Mouse (Mus musculus) bone marrow macrophage, adult 2 months (primary cell): ENCODE results near the gene Myo3b. TPM values are rescaled to one million over a fixed set of nuclear protein-coding genes. Genes with fewer than 3 reads are reported as not detected.
A peak's percentile ranks its signal among the peaks of the same experiment; 100 is the strongest.

Source experiments
- H3K27ac ChIP-seq: 2 replicates; pipeline ENCODE4 v1.5.1; 2012; ENCODE audit warnings: low read depth, low read length; ENCODE audit not compliant: insufficient read depth
- H3K4me1 ChIP-seq: 2 replicates; pipeline ENCODE4 v1.6.1; 2012; ENCODE audit warnings: low read length; ENCODE audit not compliant: control insufficient read depth, insufficient read depth
- H3K4me3 ChIP-seq: 2 replicates; pipeline ENCODE4 v1.5.1; 2012; ENCODE audit warnings: mild to moderate bottlenecking, low read length, moderate library complexity; ENCODE audit not compliant: insufficient read depth
- CTCF ChIP-seq: IDR thresholded peaks from 2 replicates; pipeline ENCODE4 v1.5.1; 2012; ENCODE audit warnings: low read depth, mild to moderate bottlenecking, low read length, moderate library complexity
- POLR2A ChIP-seq: IDR thresholded peaks from 2 replicates; pipeline ENCODE4 v1.6.1; 2012; ENCODE audit warnings: mild to moderate bottlenecking, low read depth, low read length, borderline replicate concordance
- polyA plus RNA-seq: library from polyadenylated mRNA; stranded (reverse); fragments of >200 nt; gene quantifications from 2 replicates; pipeline ENCODE4 v1.2.4, GENCODE M21; 2012; ENCODE audit not compliant: missing spikeins, insufficient read depth, insufficient read length

The Myo3b gene
- polyA plus RNA-seq, 1 experiment, result not detected

GRCm38 (mm10) chr2:70025711-70026110 is 13.2 kb upstream of the Myo3b start:
- Histone ChIP-seq H3K4me1 (no peaks in the 10 kb centered on the region), H3K4me3 (no peak overlapping the region), H3K27ac (no peak overlapping the region)
- TF ChIP-seq CTCF, result no peak
- TF ChIP-seq POLR2A, result no peak

DNA sequence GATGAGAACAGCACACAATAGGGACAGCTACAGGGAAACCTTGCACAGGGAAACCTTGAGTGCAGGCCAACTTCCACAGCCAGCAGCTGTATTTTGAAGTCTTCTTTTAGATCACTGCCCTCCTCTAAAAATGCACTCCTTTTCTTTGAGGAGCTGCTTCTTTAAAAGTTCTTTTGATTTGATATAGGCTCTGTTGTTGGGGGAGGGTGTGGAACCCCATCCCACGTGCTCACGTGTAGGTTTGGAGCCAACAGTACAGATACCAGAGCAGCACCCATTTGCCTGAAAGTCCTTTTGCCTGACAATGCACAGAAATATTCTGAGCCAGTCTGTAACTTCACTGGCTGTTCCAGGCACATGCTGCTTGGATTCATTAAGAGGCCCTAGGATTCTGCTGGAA is 7.5 kb upstream of the Myo3b start:
- Histone ChIP-seq H3K27ac (no peak overlapping the region), H3K4me1 (no peaks in the 10 kb centered on the region), H3K4me3 (no peak overlapping the region)
- TF ChIP-seq POLR2A (no peak), CTCF (no peak)

- Histone ChIP-seq H3K27ac (no peak overlapping the region), H3K4me3 (no peak overlapping the region), H3K4me1 (no peaks in the 10 kb centered on the region)
- no peak for TF ChIP-seq CTCF
- TF ChIP-seq POLR2A, result no peak
These were observed 4.0 kb upstream of the Myo3b start for GRCm38 (mm10) chr2:70034895-70035294.

- Histone ChIP-seq H3K4me3 (no peak overlapping the region), H3K27ac (no peak overlapping the region), H3K4me1 (no peaks in the 10 kb centered on the region)
- no peak for TF ChIP-seq POLR2A
- TF ChIP-seq CTCF, result no peak
These were observed 3.6 kb upstream of the Myo3b start for GRCm38 (mm10) chr2:70035358-70035757.

DNA sequence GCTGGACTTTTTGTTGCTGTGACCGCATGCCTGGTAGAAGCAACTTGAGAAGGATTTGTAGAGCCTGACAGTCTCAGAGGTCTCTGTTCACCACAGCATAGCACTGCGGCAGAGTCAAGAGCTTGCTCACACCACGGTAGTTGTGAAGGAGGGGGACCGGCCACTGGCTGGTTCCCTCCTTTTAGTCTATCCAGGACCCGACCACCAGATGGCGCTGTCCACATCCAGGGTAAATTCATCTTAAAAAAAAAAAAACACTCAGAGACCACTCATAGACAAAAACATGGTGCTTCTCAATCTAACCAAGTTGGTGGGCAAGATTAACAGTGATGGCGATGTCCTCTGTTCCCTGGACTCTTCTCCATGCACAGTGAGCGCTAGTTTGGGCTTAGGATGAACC is 1.7 kb upstream of the Myo3b start:
- Histone ChIP-seq H3K27ac (no peak overlapping the region), H3K4me3 (no peak overlapping the region), H3K4me1 (no peaks in the 10 kb centered on the region)
- TF ChIP-seq POLR2A (no peak), CTCF (peak; percentile 70)

DNA sequence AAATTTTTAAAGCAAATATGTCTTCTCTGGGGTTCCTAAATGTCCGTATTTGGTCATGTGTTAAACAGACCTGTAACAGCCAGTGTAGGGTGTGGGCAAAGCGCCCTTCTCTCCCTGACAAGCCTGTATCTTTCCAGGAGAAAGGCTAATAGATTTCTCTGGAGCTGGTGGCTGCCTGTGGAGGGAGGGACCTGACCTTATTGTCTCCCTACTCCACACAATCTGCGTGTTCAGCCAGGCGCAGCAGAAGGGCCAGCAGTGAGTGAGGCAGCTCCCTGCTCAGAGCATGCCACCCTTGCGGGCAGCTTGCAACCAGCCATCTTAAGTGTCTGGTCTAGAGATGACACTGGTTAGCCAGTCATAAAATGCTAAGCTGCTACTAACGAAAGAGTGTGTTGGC is 5.5 kb downstream of the Myo3b start:
- TF ChIP-seq CTCF (no peak), POLR2A (no peak)
- H3K4me1 ChIP-seq, result peaks cover 10% of the 10 kb centered on the region
- no peak overlapping the region for H3K27ac ChIP-seq
- no peak overlapping the region for H3K4me3 ChIP-seq

DNA sequence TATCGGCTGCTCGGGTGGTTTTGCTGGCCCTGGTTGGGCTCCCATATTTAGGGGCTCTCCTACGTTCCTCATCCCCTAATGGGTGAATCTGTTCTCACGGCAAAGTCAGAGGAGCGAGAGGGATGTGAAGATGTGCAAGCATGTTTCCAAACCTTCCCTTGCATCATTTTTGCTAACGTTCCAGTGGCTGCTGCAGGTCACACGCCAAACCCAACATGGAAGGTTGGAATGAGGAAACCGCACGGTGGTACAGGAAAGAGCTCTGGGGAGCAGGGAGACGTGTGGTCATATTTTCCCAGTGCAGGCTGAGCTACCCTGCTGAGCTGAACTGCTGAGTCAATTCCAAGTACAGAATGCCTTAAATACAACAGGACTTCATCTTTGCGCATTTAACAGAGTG is 8.9 kb downstream of the Myo3b start:
- Histone ChIP-seq H3K4me3 (no peak overlapping the region), H3K27ac (peak overlapping the region; percentile 40; the same call in 1 of the 2 replicates), H3K4me1 (peaks cover 10% of the 10 kb centered on the region)
- TF ChIP-seq POLR2A, result no peak
- no peak for TF ChIP-seq CTCF

DNA sequence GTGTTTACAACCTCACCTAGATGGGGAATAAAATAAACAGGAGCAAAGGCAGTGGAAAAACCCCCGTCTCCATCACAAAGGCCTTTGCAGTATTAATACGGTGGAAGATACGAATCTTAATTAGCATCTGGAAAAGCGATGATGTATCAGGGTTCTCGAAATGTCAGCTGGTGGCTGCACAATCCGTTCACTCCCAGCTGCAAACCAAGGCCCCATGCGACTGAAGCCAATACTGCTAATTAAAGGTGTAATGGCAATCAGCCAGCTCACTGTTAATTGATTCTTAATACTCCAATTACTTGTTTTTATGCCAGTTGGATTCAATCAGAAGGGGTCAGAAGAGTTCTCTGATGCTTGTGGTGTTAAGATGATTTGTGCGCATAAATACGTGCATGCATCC is 14.9 kb downstream of the Myo3b start:
- Histone ChIP-seq H3K4me3 (no peak overlapping the region), H3K27ac (no peak overlapping the region), H3K4me1 (no peaks in the 10 kb centered on the region)
- TF ChIP-seq POLR2A, result no peak
- TF ChIP-seq CTCF, result no peak

DNA sequence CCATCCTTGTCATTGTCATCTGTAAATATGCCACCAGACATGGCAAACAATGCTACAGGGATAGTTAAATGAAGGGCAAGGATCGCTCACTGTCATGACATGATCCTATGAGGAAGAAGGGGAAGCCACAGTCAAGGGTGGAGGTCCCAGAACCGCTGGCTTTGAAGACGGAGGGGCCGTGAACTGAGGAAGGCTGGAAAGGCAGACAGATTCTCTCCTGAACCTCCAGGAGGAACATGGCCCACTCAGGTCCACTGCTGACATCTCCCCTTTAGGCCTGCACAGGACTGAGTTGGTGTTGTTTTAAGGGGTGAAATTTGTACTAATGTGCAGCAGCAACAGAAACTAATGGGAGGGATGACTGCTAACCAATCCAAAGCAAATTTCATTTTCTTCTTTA is 19.3 kb downstream of the Myo3b start:
- TF ChIP-seq CTCF, result no peak
- no peak for TF ChIP-seq POLR2A
- Histone ChIP-seq H3K4me3 (no peak overlapping the region), H3K4me1 (no peaks in the 10 kb centered on the region), H3K27ac (no peak overlapping the region)

DNA sequence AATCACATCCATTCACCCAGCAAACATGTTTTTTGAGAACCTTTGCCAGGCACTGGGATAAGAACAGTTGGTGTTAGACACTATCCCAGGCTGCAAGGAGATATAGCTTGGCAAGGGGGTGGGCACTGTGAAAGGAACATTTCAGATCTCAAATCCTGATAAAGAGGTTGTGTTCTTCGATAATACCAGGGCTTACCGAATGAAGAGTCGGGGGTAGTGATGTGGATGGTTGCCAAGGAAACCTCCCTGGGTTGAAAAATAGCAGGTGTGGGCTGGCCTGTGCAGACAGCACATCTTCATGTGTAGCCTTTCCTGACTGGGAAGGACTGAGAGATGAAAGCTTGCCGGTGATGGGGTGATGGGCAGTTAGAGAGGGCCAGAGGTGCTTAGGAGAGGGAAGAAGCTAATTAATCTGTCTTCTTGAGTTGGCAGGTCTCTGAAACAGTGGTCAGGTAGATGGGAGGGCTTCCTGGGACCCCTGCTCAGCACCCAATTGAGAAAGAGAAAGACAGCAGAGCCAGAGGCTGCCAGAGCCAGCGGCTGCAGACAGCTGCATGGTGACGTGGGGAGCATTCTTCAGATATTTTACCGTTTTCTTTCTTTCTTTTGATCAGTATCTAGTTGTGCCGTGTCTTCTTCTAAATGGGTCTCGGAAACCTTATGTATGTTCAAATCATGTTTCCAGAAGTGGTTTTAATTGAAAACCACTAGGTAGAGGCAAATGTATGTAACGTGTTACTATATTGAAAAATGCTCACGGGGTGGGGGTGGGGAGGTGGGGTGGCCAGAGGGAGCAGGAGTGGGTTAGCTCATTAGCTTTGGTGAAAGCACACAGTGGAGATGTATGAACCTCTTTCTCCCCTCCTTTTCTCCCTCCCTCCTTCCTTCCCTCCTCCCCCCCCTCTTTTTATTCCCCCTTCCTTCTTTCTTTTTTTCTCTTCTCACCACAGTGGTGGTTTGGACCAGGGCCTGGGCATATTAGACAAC is 21.7 kb downstream of the Myo3b start:
- H3K27ac ChIP-seq, result no peak overlapping the region
- H3K4me3 ChIP-seq, result no peak overlapping the region
- H3K4me1 ChIP-seq, result no peaks in the 10 kb centered on the region
- TF ChIP-seq POLR2A (no peak), CTCF (no peak)

GRCm38 (mm10) chr2:70065116-70065515 is 26.2 kb downstream of the Myo3b start:
- Histone ChIP-seq H3K27ac (no peak overlapping the region), H3K4me3 (no peak overlapping the region), H3K4me1 (no peaks in the 10 kb centered on the region)
- TF ChIP-seq CTCF (no peak), POLR2A (no peak)
